Mouse (Mus musculus): Measurements from ENCODE around the gene Tnni3k. TPM values are rescaled to one million over a fixed set of nuclear protein-coding genes. Genes with fewer than 3 reads are reported as not detected.

Tnni3k gene
- polyA plus RNA-seq, 1 experiment: not detected

- Histone ChIP-seq H3K4me1 (no peaks in the 10 kb centered on the region), H3K27me3 (replicated peaks) (no peaks in the 10 kb centered on the region), H3K4me3 (replicated peaks) (no peak overlapping the region), H3K36me3 (replicated peaks; ENCODE audit: low read length) (no peaks in the 10 kb centered on the region), H3K9me3 (peaks cover 41% of the 10 kb centered on the region)
- no peak for TF ChIP-seq FLI1 (IDR thresholded peaks at IDR 0.05; ENCODE audit: low read length)
- TF ChIP-seq GATA1 (IDR thresholded peaks at IDR 0.05; ENCODE audit: borderline replicate concordance, low read length): no peak
Observed at GRCm38 (mm10) chr3:154763374-154763773, 291.8 kb downstream of the Tnni3k start.

- no peak overlapping the region for H3K4me3 ChIP-seq (replicated peaks)
- no peaks in the 10 kb centered on the region for H3K27me3 ChIP-seq (replicated peaks)
- peaks cover 38% of the 10 kb centered on the region for H3K9me3 ChIP-seq
- no peak for TF ChIP-seq FLI1 (IDR thresholded peaks at IDR 0.05; ENCODE audit: low read length)
- TF ChIP-seq GATA1 (IDR thresholded peaks at IDR 0.05; ENCODE audit: borderline replicate concordance, low read length): no peak
- H3K36me3 ChIP-seq (replicated peaks; ENCODE audit: low read length): no peaks in the 10 kb centered on the region
- no peaks in the 10 kb centered on the region for H3K4me1 ChIP-seq
Observed at GRCm38 (mm10) chr3:154761108-154761507, 294.1 kb downstream of the Tnni3k start.

DNA sequence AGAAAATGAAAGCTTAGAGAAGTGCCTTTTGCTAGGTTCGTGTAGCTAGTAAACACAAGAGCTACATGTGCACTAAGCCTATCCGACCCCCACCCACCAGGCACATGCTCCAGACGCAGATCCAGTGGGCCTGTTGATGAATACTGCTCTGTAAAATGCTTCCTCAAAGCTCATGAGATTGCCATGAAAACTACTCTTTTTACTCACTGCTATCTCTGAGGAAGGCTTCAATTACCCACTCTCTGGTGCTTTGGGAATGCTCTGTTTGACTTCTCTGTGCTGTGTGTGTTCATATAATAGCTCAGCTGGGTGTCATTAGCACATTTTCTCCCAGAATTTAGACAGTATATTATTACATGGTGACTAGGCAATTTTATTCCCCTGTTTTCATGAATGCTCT lies 297.1 kb downstream of the Tnni3k start:
- Histone ChIP-seq H3K27me3 (replicated peaks) (no peaks in the 10 kb centered on the region), H3K4me1 (no peaks in the 10 kb centered on the region), H3K36me3 (replicated peaks; ENCODE audit: low read length) (no peaks in the 10 kb centered on the region), H3K9me3 (peaks cover 21% of the 10 kb centered on the region), H3K4me3 (replicated peaks) (no peak overlapping the region)
- TF ChIP-seq FLI1 (IDR thresholded peaks at IDR 0.05; ENCODE audit: low read length) (no peak), GATA1 (IDR thresholded peaks at IDR 0.05; ENCODE audit: borderline replicate concordance, low read length) (no peak)

DNA sequence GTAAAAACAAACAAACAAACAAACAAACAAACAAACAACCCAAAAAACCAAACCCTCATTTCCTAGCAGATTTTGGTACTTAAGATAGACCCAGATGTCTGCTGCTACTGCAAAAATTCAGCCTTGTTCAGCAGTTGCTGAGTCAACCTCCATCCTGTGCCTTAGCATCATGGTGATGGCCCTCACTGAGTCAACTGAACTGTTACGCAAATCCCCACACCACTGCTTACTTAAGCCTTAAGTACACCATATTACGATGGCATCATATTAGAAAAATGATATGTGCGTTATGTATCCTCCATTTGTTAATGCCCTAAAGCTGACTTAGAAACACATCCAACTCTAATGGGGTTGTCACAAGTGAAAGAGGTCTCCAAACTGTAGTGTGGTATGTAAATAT lies 300.0 kb downstream of the Tnni3k start:
- Histone ChIP-seq H3K36me3 (replicated peaks; ENCODE audit: low read length) (no peaks in the 10 kb centered on the region), H3K4me3 (replicated peaks) (no peak overlapping the region), H3K4me1 (no peaks in the 10 kb centered on the region), H3K9me3 (0 out of 2 replicates have a peak, but pooled peaks cover 4% of the 10 kb centered on the region), H3K27me3 (replicated peaks) (no peaks in the 10 kb centered on the region)
- TF ChIP-seq GATA1 (IDR thresholded peaks at IDR 0.05; ENCODE audit: borderline replicate concordance, low read length): no peak
- TF ChIP-seq FLI1 (IDR thresholded peaks at IDR 0.05; ENCODE audit: low read length): no peak

DNA sequence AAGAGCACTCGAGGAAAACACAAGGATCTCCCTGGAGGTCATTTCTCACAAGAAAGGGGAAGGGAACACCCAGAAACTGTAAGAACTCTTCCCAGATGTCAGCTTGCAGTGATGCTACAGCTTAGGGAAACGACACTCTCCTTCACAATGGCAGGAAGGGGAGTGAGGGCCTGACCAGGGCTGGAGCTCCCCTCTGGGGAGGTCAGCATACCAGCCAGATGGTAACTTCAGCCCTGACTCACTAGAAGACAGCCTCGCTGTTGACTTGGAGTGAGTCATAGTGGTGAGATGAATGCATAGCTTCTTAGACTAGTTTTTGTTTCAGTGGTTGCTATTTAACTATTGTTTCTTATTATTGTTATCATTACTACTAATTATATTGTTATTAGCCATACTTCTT lies 300.7 kb downstream of the Tnni3k start:
- H3K27me3 ChIP-seq (replicated peaks): no peaks in the 10 kb centered on the region
- H3K9me3 ChIP-seq: 0 out of 2 replicates have a peak, but pooled peaks cover 4% of the 10 kb centered on the region
- H3K4me1 ChIP-seq: no peaks in the 10 kb centered on the region
- H3K4me3 ChIP-seq (replicated peaks): no peak overlapping the region
- no peaks in the 10 kb centered on the region for H3K36me3 ChIP-seq (replicated peaks; ENCODE audit: low read length)
- TF ChIP-seq FLI1 (IDR thresholded peaks at IDR 0.05; ENCODE audit: low read length) (no peak), GATA1 (IDR thresholded peaks at IDR 0.05; ENCODE audit: borderline replicate concordance, low read length) (no peak)

- peaks cover 21% of the 10 kb centered on the region for H3K9me3 ChIP-seq
- no peak for TF ChIP-seq GATA1 (IDR thresholded peaks at IDR 0.05; ENCODE audit: borderline replicate concordance, low read length)
- TF ChIP-seq FLI1 (IDR thresholded peaks at IDR 0.05; ENCODE audit: low read length): no peak
- H3K27me3 ChIP-seq (replicated peaks): no peaks in the 10 kb centered on the region
- no peaks in the 10 kb centered on the region for H3K36me3 ChIP-seq (replicated peaks; ENCODE audit: low read length)
- no peaks in the 10 kb centered on the region for H3K4me1 ChIP-seq
- H3K4me3 ChIP-seq (replicated peaks): no peak overlapping the region
Observed at GRCm38 (mm10) chr3:154744317-154744716, 310.9 kb downstream of the Tnni3k start.

- no peaks in the 10 kb centered on the region for H3K4me1 ChIP-seq
- H3K9me3 ChIP-seq: peaks cover 17% of the 10 kb centered on the region
- no peak overlapping the region for H3K4me3 ChIP-seq (replicated peaks)
- no peaks in the 10 kb centered on the region for H3K36me3 ChIP-seq (replicated peaks; ENCODE audit: low read length)
- H3K27me3 ChIP-seq (replicated peaks): no peaks in the 10 kb centered on the region
- no peak for TF ChIP-seq GATA1 (IDR thresholded peaks at IDR 0.05; ENCODE audit: borderline replicate concordance, low read length)
- no peak for TF ChIP-seq FLI1 (IDR thresholded peaks at IDR 0.05; ENCODE audit: low read length)
Observed at GRCm38 (mm10) chr3:154742927-154743326, 312.3 kb downstream of the Tnni3k start.

DNA sequence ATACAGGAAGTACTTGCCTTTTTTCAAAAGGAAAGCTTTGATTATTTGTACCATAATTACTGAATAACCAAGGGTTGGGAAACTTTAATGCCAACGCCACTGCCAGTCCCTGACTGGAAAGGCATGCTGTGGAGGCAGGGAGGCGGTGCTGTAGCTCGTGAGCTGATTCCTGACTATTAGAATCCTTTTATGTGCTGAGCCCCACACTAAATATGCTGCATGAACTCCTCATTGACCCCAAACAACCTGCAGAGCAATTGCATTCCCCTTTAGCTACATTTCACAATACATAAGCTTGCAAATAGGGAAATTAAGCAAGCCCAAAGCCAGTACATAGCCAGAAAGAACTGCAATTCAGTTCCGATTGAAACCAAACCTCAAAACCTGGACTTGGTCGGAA lies 313.7 kb downstream of the Tnni3k start:
- TF ChIP-seq FLI1 (IDR thresholded peaks at IDR 0.05; ENCODE audit: low read length) (no peak), GATA1 (IDR thresholded peaks at IDR 0.05; ENCODE audit: borderline replicate concordance, low read length) (no peak)
- Histone ChIP-seq H3K27me3 (replicated peaks) (no peaks in the 10 kb centered on the region), H3K9me3 (peaks cover 16% of the 10 kb centered on the region), H3K36me3 (replicated peaks; ENCODE audit: low read length) (no peaks in the 10 kb centered on the region), H3K4me3 (replicated peaks) (no peak overlapping the region), H3K4me1 (no peaks in the 10 kb centered on the region)

Other genes with a start within 250 kb of the Tnni3k start
- gene Fpgt, start 38.0 kb upstream of the Tnni3k start, polyA plus RNA-seq (2012; ENCODE audit: insufficient read depth, low replicate concordance): 0.72 TPM in 1 of 2 replicates, not detected in the other
- gene Lrriq3, start 38.0 kb upstream of the Tnni3k start, polyA plus RNA-seq (2012; ENCODE audit: insufficient read depth, low replicate concordance): 0.37 TPM in 1 of 2 replicates, not detected in the other